Comparison of ENCODE assay signal across 27 mouse cellular contexts in genomic region chr4:31849763-31850162, GRCm38 (mm10).
"Had no signal": no experiment of that assay in that cellular context is flagged by ENCODE, and none has a peak within 500 bp of the region (broad histone marks: within the 10 kb centered on the region; RNA-seq: fewer than 3 reads in every experiment).

No protein-coding gene starts in this region.

- H3K4me1 ChIP-seq: embryonic facial prominence, embryonic 10.5 days; embryonic facial prominence, embryonic 12.5 days; embryonic facial prominence, embryonic 13.5 days; embryonic facial prominence, embryonic 15.5 days; forebrain, embryonic 12.5 days; forebrain, embryonic 13.5 days; forebrain, embryonic 15.5 days had no signal

- H3K36me3 ChIP-seq: embryonic facial prominence, embryonic 10.5 days; embryonic facial prominence, embryonic 12.5 days; embryonic facial prominence, embryonic 13.5 days; embryonic facial prominence, embryonic 15.5 days; forebrain, embryonic 10.5 days; forebrain, embryonic 12.5 days; forebrain, embryonic 15.5 days had no signal

- DNase-seq: cerebellum, adult 9-10 months; cerebellum, adult 9-11 months; cerebellum, postnatal 10 days; cerebellum, postnatal 14 days; cerebellum, postnatal 25 days; cerebellum, postnatal 36 days; embryo, embryonic 11 days; forebrain, postnatal 0 days; gastrocnemius, adult 2 months; gastrocnemius, postnatal 10 days; gastrocnemius, postnatal 14 days; gastrocnemius, postnatal 25 days; gastrocnemius, postnatal 36 days; heart, adult 11 months; heart, adult 18-20 months; heart, adult 2 months had no signal

- H3K9ac ChIP-seq: embryonic facial prominence, embryonic 12.5 days; embryonic facial prominence, embryonic 13.5 days; embryonic facial prominence, embryonic 15.5 days; forebrain, embryonic 12.5 days; forebrain, embryonic 13.5 days; forebrain, embryonic 15.5 days; forebrain, postnatal 0 days had no signal

- H3K4me3 ChIP-seq: embryonic facial prominence, embryonic 10.5 days; embryonic facial prominence, embryonic 12.5 days; embryonic facial prominence, embryonic 13.5 days; embryonic facial prominence, embryonic 15.5 days; erythroblast, embryonic 14.5 days; forebrain, embryonic 10.5 days; forebrain, embryonic 12.5 days; forebrain, embryonic 13.5 days; forebrain, embryonic 15.5 days; gastrocnemius, adult 2 months; heart, adult 2 months had no signal

- H3K4me2 ChIP-seq: embryonic facial prominence, embryonic 12.5 days; embryonic facial prominence, embryonic 13.5 days; embryonic facial prominence, embryonic 15.5 days; forebrain, embryonic 12.5 days; forebrain, embryonic 13.5 days; forebrain, embryonic 15.5 days had no signal

- H3K27ac ChIP-seq: embryonic facial prominence, embryonic 10.5 days; embryonic facial prominence, embryonic 12.5 days; embryonic facial prominence, embryonic 13.5 days; embryonic facial prominence, embryonic 15.5 days; forebrain, embryonic 10.5 days; forebrain, embryonic 12.5 days; forebrain, embryonic 13.5 days; forebrain, embryonic 15.5 days; gastrocnemius, adult 2 months; heart, adult 2 months had no signal

- H3K9me3 ChIP-seq: embryonic facial prominence, embryonic 10.5 days; embryonic facial prominence, embryonic 12.5 days; embryonic facial prominence, embryonic 13.5 days; embryonic facial prominence, embryonic 15.5 days; forebrain, embryonic 10.5 days; forebrain, embryonic 12.5 days; forebrain, embryonic 15.5 days had no signal

- H3K27me3 ChIP-seq: embryonic facial prominence, embryonic 12.5 days; embryonic facial prominence, embryonic 13.5 days; embryonic facial prominence, embryonic 15.5 days; forebrain, embryonic 12.5 days; forebrain, embryonic 13.5 days; forebrain, embryonic 15.5 days had no signal

- ATAC-seq: forebrain, embryonic 13.5 days; forebrain, embryonic 14.5 days; forebrain, embryonic 15.5 days; forebrain, embryonic 16.5 days; forebrain, postnatal 0 days had no signal
